In genomic region chr10:108331784-108332561, GRCm38 (mm10) we compare ENCODE assay signal across 9 mouse cellular contexts. TPM values are rescaled to one million over a fixed set of nuclear protein-coding genes. Genes with fewer than 3 reads are reported as not detected.
DNase-seq lines count a peak whose midpoint lies in the region; ATAC-seq and TF ChIP-seq lines count a peak whose summit lies in the region.
"Had no signal": no experiment of that assay in that cellular context is flagged by ENCODE, and none has a peak within 500 bp of the region (broad histone marks: within the 10 kb centered on the region; RNA-seq: fewer than 3 reads in every experiment).

Pawr (plus strand) TSS chr10:108332121.

- peak; percentile 50 to 51 for DNase-seq in cerebellum, adult 2 months
- peak; percentile 80 for DNase-seq in forelimb bud, embryonic 11.5 days (ENCODE audit: low read depth, low spot score)
- peak; percentile 89 for DNase-seq in limb, embryonic 11.5 days (ENCODE audit: low spot score)
- peak; percentile 98 for DNase-seq in midbrain, embryonic 11.5 days (ENCODE audit: low spot score, missing footprints)

- 0 out of 2 replicates have a peak, but pooled peaks cover 3% of the 10 kb centered on the region for H3K4me1 ChIP-seq in cerebellum, adult 2 months (ENCODE audit: control insufficient read depth, insufficient read depth, low read length)
- peaks cover 17% of the 10 kb centered on the region for H3K4me1 ChIP-seq in hindbrain, embryonic 13.5 days (replicated peaks)
- H3K4me1 ChIP-seq in limb, embryonic 11.5 days (ENCODE audit: control insufficient read depth, insufficient read depth, low read length): 0 out of 2 replicates have a peak, but pooled peaks cover 5% of the 10 kb centered on the region
- no peaks in the 10 kb centered on the region; the same call in 1 of the 2 replicates for H3K4me1 ChIP-seq in midbrain, embryonic 11.5 days (ENCODE audit: control insufficient read depth, insufficient read depth, low read length)
- peaks cover 4% of the 10 kb centered on the region; the same call in 1 of the 2 replicates for H3K4me1 ChIP-seq in small intestine, adult 2 months (ENCODE audit: control insufficient read depth, insufficient read depth, insufficient read length, low read length)

- H3K9me3 ChIP-seq in hindbrain, embryonic 13.5 days: no peaks in the 10 kb centered on the region
- H3K9me3 ChIP-seq in limb, embryonic 11.5 days (ENCODE audit: control insufficient read depth, low read length): no peaks in the 10 kb centered on the region
- no peaks in the 10 kb centered on the region for H3K9me3 ChIP-seq in midbrain, embryonic 11.5 days (ENCODE audit: control insufficient read depth, low read length)

- under 1% methylated on average over 80 of the region's 85 CpGs for WGBS in cerebellum, adult 2 months
- under 1% methylated on average over 63 of the region's 85 CpGs for WGBS in hindbrain, embryonic 13.5 days
- under 1% methylated on average over 70 of the region's 85 CpGs for WGBS in limb, embryonic 11.5 days
- under 1% methylated on average over 67 of the region's 85 CpGs for WGBS in midbrain, embryonic 11.5 days
- under 1% methylated on average over 79 of the region's 85 CpGs for WGBS in small intestine, adult 2 months

- peak within 1 kb of the TSS; percentile 76 for H3K4me3 ChIP-seq in cerebellum, adult 2 months (replicated peaks; ENCODE audit: insufficient read depth, low read depth, low read length)
- H3K4me3 ChIP-seq in hindbrain, embryonic 13.5 days: peak within 1 kb of the TSS; percentile 74
- peak within 1 kb of the TSS; percentile 62 for H3K4me3 ChIP-seq in limb, embryonic 11.5 days (ENCODE audit: low read depth, low read length)
- peak within 1 kb of the TSS; percentile 87 for H3K4me3 ChIP-seq in midbrain, embryonic 11.5 days (ENCODE audit: low read depth, low read length)
- peak within 1 kb of the TSS; percentile 98 for H3K4me3 ChIP-seq in small intestine, adult 2 months (ENCODE audit: low read depth, low read length)

- H3K9ac ChIP-seq in hindbrain, embryonic 13.5 days: peak within 1 kb of the TSS; percentile 81
- H3K9ac ChIP-seq in limb, embryonic 11.5 days (ENCODE audit: low read length): peak within 1 kb of the TSS; percentile 32
- peak within 1 kb of the TSS; percentile 83 for H3K9ac ChIP-seq in midbrain, embryonic 11.5 days (ENCODE audit: low read length)

- no peak for TF ChIP-seq CTCF in cerebellum, adult 2 months (IDR thresholded peaks at IDR 0.05; ENCODE audit: borderline replicate concordance, insufficient read depth, low read depth, low read length)
- no peak for TF ChIP-seq CTCF in small intestine, adult 2 months (IDR thresholded peaks at IDR 0.05; ENCODE audit: extremely low read depth, insufficient read length, insufficient replicate concordance, low read depth, low read length)

- no peak within 1 kb of the TSS for H3K27ac ChIP-seq in cerebellum, adult 2 months (ENCODE audit: insufficient read depth, low read length)
- peak within 1 kb of the TSS; percentile 52; the same call in 1 of the 2 replicates for H3K27ac ChIP-seq in hindbrain, embryonic 13.5 days
- H3K27ac ChIP-seq in limb, embryonic 11.5 days (replicated peaks; ENCODE audit: low read depth, low read length): no peak within 1 kb of the TSS
- H3K27ac ChIP-seq in midbrain, embryonic 11.5 days (ENCODE audit: low read depth, low read length): peak within 1 kb of the TSS; percentile 16; the same call in 1 of the 2 replicates
- peak within 1 kb of the TSS; percentile 87 for H3K27ac ChIP-seq in small intestine, adult 2 months (ENCODE audit: insufficient read depth, low read depth, low read length)
- H3K27ac ChIP-seq: macrophage had no signal

- no peaks in the 10 kb centered on the region for H3K27me3 ChIP-seq in cerebellum, adult 2 months (ENCODE audit: control insufficient read depth, insufficient read depth, low read length)
- H3K27me3 ChIP-seq in hindbrain, embryonic 13.5 days: peaks cover 27% of the 10 kb centered on the region
- H3K27me3 ChIP-seq in limb, embryonic 11.5 days (ENCODE audit: control insufficient read depth, insufficient read depth, low read length): peaks cover 9% of the 10 kb centered on the region
- H3K27me3 ChIP-seq in midbrain, embryonic 11.5 days (ENCODE audit: control insufficient read depth, insufficient read depth, low read length): peaks cover 12% of the 10 kb centered on the region
- no peaks in the 10 kb centered on the region for H3K27me3 ChIP-seq in small intestine, adult 2 months (ENCODE audit: control insufficient read depth, insufficient read depth, low read length)

- no peak for TF ChIP-seq POLR2A in cerebellum, adult 2 months (IDR thresholded peaks at IDR 0.05; ENCODE audit: borderline replicate concordance, insufficient read depth, low read length)
- TF ChIP-seq POLR2A in small intestine, adult 2 months (IDR thresholded peaks at IDR 0.05; ENCODE audit: low read depth, low read length): peak; percentile 86

- ATAC-seq in activated CD4-positive, CD25-positive, alpha-beta regulatory T cell, adult 4 months: peak; percentile 75
- ATAC-seq in hindbrain, embryonic 13.5 days (ENCODE audit: low FRiP score): peak; percentile 89
- peak; percentile 92 for ATAC-seq in limb, embryonic 11.5 days (ENCODE audit: insufficient number of reproducible peaks, low FRiP score, low TSS enrichment, low read depth)
- ATAC-seq in midbrain, embryonic 11.5 days (ENCODE audit: low FRiP score): peak; percentile 92
- no peak for ATAC-seq in monocyte, adult 5-6 weeks (replicated peaks; ENCODE audit: insufficient number of reproducible peaks, low FRiP score, low TSS enrichment, poor library complexity, severe bottlenecking)

- H3K36me3 ChIP-seq in hindbrain, embryonic 13.5 days: no peaks in the 10 kb centered on the region
- H3K36me3 ChIP-seq in limb, embryonic 11.5 days (ENCODE audit: control insufficient read depth, insufficient read depth, low read length): no peaks in the 10 kb centered on the region
- H3K36me3 ChIP-seq in midbrain, embryonic 11.5 days (ENCODE audit: control insufficient read depth, insufficient read depth, low read length): no peaks in the 10 kb centered on the region
- H3K36me3 ChIP-seq in small intestine, adult 2 months (ENCODE audit: control insufficient read depth, insufficient read depth, low read length): no peaks in the 10 kb centered on the region

- H3K4me2 ChIP-seq in hindbrain, embryonic 13.5 days: peak within 1 kb of the TSS; percentile 96
- peak within 1 kb of the TSS; percentile 96 for H3K4me2 ChIP-seq in limb, embryonic 11.5 days (ENCODE audit: low read depth, severe bottlenecking)
- H3K4me2 ChIP-seq in midbrain, embryonic 11.5 days: peak within 1 kb of the TSS; percentile 88

RNA-seq across cellular contexts. Expression of gene Pawr, which starts in this region (rescaled TPM):
- polyA plus RNA-seq in activated CD4-positive, CD25-positive, alpha-beta regulatory T cell, adult 4 months (2017; shearing (Covaris generic)): not detected
- 1.3 TPM in 2 replicates for polyA plus RNA-seq in cerebellum, adult 2 months (2012; rRNA removed)
- 3.2 and 4.6 TPM in 2 replicates for polyA plus RNA-seq in hindbrain, embryonic 13.5 days (2015; fragmentation: Nextera tagmentation; extraction: Ambion mirVana)
- polyA plus RNA-seq in limb, embryonic 11.5 days (2014; fragmentation: Nextera tagmentation; extraction: Ambion mirVana): 4.9 TPM in 2 replicates
- polyA plus RNA-seq in midbrain, embryonic 11.5 days (2014; fragmentation: Nextera tagmentation; extraction: Ambion mirVana): 14.4 and 14.5 TPM in 2 replicates
- polyA plus RNA-seq in small intestine, adult 2 months (2012; rRNA removed): 11.9 and 31.8 TPM in 2 replicates
- total RNA-seq in monocyte, adult 5-6 weeks (2017): 0.21 to 0.97 TPM (median 0.29 TPM) in 3 replicates
- polyA plus RNA-seq: macrophage had no signal

Comparison
In these comparisons a context has a peak if more than half of its experiments do, and no peak if none do; other contexts are left out.
1. Peak in ATAC-seq in activated CD4-positive, CD25-positive, alpha-beta regulatory T cell, adult 4 months; RNA of the gene not detected or under 1 TPM.
2. H3K27ac ChIP-seq: peak in hindbrain, embryonic 13.5 days (single experiment), midbrain, embryonic 11.5 days (single experiment) and small intestine, adult 2 months (single experiment); none in cerebellum, adult 2 months (single experiment) and limb, embryonic 11.5 days (single experiment).
3. H3K9ac ChIP-seq: peak in every context shown above with its lines; median percentile 83 in midbrain, embryonic 11.5 days; 81 in hindbrain, embryonic 13.5 days; 32 in limb, embryonic 11.5 days.
4. Peak in every context shown above with its lines, with median percentiles within 50 percentile points of each other: DNase-seq, H3K4me3 ChIP-seq and H3K4me2 ChIP-seq.